Mouse (Mus musculus) cerebellum, adult 9-11 months (tissue): ENCODE results near the gene Lsm12.

Source experiments
- DNase-seq: peaks from one replicate; pipeline ENCODE4 v3.0.0; 2022

Lsm12 gene

DNA sequence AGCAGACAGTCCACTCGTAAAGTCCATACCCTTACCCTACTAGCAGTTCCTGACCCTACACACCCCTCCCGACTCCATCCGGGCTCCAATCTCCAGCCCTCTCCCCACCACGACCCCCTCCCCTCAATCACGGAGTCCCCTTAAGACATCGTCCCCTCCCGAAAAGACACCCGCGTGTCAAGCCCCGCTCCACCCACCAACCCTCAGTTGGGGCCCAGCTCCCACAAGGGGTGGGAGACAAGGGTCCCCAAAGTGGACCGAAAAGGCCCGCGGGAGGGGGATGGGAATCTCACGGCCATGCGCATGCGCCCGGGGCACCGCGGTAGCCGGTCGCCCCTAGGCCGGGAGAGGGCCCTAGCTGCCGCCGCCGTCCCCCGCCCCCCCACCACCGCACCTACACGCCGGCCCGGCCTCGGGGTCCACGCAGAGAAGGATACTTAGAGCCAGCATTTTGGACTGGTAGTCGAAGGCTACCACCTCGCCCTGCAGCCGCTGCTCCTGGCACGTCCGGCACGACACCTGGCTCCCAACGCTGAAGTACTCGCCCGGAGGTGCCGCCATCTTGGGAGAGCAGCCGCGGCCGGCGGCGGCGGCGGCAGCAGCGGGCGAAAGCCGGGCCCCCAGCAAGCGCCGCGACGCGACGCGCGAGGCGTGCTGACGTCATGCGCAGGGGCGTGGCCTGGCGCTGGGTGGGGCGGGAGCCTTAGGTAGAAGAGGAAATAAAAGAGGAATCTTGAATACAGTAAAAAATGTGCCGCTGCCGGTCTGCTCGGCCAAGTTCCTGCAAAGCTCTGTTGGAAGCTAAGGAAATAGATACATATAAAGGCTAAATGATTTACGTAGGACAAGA is at the start of gene Lsm12:
Lsm12 (minus strand) TSS at position 651 of the 850 bp plus-strand sequence.
- DNase-seq = peak; percentile 95

- peak; percentile 99 for DNase-seq
Observed at GRCm38 (mm10) chr11:102230006-102230741, 45.1 kb upstream of the Lsm12 start, which contains the start of gene Hdac5. TSS of gene Hdac5 (minus strand) at chr11:102230166.

DNA sequence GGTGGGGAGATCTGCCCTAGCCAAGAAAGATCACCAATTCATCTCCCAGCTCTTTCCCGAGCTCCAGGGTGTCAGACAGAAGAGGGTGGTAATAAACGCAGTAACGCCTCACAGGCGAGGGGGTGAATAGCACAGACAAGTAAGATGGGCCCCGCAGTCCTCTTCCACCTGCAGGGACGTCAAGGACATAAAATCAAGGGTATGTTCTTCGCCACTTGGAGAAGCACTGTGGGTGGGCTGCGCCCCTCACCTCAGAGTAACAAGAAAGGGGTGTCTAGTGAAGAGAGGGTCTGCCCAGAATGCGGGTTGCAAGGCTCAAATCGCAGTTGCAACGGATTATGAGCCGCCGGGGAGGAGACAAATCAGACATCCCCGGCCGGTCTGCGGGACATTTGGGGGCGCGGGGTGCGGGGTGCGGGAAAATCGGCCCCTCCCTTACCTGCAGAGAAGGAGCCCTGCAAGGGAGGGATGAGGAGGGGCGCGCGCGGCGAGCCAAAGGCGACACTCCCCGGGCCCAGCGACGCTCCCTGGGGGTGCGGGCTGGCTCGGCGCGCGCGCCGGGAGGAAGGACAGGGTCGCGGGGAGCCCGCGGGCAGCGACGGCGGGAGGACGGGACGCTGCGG is 44.3 kb upstream of the Lsm12 start:
- DNase-seq = peak; percentile 71

GRCm38 (mm10) chr11:102228646-102229268 is 43.7 kb upstream of the Lsm12 start:
- DNase-seq = no peak

DNA sequence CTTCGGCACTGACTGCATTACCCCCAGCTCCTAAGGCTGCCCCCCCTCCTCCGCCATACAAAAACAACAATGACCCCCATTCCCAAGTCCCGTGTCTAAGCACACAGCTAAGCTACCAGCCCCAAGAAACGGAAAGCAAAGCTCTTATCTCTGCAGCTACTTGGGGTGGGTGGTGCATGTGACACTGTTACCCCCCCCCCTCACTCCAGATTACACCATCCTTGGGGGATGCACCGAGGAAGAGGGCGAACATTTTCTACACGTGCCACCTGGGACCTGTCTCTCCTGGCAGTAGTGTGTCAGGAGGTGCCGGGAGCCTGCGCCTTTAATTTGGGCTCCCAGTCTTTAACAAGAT is 43.1 kb upstream of the Lsm12 start:
- peak; percentile 37 for DNase-seq

- DNase-seq = peak; percentile 48
Observed at GRCm38 (mm10) chr11:102227270-102228190, 42.4 kb upstream of the Lsm12 start.

DNA sequence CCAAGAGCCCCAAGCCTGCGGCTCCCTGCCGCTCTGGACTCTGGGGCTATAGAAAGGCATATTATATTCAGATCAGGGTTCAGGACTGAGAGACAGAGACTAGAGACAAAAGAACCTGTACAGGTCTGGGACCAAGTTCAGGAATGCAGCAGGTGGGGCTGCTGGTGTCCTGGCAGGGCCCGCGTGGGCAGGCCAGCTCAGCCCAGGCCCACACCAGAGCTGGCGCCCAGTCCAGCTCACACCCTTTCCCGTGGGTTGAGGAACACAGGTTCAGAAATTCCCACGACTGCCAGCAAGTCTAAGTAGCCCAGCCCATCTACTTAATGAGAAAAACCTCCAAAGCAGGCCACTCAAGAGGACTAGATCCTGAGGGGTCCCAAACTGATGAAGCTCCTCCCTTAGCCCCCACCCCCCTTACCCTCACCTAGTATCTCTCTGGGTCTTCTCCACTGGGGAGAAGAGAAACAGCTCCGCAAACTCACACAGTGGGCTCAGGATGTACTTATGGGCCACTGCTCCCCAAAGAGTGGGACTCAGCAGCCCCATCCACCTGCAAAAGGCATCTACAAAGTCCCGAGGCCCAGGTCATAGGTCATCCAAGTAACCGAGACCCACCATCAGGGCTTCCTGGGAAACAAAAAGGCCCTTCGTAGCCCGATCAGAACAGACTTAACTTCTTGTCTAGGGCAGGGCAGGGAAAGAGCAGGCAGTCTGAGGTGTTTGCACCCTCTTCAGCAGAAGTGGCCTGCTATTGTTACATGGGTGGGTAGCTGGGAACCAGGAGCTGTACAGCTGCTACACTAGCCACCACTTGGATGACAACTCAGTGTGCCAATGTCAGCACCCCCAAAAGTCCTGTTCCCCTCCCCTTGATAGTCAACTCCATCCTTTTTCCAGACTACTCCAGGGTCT is 41.2 kb upstream of the Lsm12 start:
- peak; percentile 63 for DNase-seq

DNA sequence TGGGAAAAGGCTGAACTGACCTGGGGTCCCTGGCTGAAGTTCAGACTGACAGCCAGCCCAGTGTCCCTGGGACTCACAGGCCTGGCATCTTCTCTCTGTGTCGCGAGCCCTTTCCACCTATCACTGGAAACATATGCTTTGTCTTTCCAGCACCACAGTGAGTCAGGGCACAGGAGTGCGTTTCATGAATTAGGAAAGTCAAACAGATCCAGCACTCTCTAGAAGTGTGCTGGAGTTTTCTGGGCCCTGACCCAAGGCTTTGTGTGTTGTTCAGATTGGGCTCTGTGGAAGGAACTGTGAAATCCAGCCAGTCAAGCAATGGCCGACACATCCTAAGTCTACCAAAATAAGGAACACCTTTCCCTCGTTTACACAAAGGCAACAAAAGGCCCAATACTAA is 40.1 kb upstream of the Lsm12 start:
- DNase-seq = no peak

DNA sequence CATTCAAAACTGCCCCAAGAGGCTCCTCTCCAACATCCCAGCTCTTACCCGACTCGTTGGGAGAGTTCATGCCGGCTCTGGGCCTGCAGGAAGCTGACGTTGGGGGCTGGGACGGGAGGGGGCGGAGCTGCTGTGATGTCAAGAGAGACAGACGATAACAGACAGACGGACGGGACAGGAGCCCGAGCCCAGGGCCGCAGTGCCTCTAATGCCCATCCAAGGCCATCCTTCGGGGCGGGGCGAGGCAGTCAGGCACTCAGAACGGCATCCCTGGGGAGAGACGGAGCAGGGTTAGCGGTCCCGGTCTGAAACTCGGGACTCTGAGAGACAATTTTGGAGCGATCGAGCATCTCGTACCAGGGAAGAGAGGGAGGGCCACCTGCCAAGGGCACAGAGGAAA is 39.6 kb upstream of the Lsm12 start:
- peak; percentile 65 for DNase-seq

DNA sequence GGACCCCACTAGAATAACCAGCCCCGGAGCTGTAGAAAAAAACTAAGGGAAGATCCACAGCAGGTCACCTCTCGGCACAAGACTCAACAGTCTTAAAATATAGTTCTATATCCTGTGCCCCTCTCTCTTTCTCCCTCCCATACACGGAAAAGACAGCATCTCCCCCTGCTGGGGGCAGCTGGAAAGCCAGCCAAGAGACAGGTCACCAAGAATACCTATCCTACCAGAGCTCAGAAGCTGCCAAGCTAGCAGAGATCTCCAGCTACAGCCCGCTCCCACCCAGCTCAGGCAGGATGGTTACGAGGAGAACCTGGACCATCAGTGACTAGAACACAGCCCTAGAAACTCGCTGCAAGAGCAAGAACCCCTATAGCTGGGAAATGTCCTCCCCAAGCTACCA is 38.1 kb upstream of the Lsm12 start:
- peak; percentile 59 for DNase-seq

GRCm38 (mm10) chr11:102221954-102222351 is 36.9 kb upstream of the Lsm12 start:
- peak; percentile 77 for DNase-seq

GRCm38 (mm10) chr11:102221243-102221953 is 36.3 kb upstream of the Lsm12 start:
- DNase-seq = peak; percentile 43

DNA sequence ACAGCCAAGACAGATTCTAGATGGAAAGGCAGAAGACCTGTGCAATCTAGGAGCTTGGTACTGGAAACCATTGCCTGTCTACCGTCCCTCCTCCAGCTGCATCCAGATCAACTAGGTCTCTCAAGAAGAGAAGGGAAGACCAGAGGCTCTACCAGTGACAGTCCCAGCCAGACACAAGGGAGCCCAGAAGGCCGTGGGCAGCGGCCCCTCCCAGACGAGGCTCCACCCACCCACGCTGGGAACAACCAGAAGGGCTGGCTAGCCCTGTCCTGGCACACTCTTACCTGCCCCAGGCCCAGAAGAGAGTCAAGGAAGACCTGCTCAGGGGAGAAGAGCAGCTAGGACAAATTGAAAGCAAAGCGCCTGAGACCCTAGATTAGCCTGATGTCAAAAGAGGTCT is 35.4 kb upstream of the Lsm12 start:
- peak; percentile 62 for DNase-seq

GRCm38 (mm10) chr11:102219994-102220346 is 34.9 kb upstream of the Lsm12 start:
- peak; percentile 80 for DNase-seq

DNA sequence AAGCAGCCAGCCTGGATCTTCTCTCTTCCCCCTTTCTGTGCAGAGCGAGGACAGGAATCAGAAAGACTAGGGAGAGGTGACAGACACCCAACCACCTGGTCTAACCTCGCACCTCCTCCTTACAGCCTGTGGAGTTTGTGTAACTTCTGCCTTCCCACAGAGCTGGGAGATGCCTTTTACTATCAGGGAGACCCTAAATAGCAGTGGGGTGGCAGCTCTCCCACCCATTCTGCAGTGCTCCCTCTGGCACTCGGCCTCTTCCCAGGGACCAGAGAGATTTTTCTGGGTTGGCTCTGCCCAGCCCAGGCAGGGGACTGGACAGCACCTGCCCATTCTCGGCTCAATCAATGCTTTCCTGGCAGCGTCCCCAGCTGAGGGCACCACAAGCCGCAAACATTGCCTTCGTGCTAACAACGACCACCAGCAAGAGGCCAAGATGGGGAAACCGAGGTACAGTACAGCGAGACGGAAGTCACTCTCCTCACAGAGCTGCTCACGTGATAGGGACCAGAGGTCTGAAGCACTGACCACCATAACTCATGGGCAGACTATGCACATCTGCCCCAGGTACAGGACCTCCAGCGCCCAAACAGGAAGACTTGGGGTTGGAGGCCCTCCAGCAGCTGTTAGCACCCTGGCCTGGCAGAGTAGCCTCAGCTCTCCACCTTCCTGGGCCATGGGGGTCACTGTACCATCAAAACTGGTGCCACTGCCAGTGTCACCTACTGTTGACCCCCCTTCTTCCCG is 34.3 kb upstream of the Lsm12 start:
- peak; percentile 81 for DNase-seq

DNA sequence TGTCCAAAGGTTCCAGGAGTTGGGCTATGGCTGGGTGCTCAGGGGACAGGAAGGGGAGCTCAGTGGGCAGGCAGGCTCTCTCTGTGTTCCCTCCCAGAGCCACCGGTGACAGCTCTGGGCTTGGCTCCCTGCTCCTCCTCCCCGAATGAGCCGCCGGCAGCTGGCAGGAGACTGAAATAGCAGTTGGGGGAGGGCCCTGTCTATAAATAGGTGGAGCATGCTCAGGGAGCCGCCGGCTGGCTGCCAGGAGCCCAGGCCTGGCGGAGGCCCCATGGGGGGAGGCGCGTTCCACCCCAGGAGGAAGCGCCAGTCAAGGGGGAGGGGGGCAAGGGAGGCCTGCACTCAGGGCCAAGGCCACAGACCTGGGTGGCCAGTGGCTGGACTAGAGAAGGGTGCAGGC is 33.7 kb upstream of the Lsm12 start:
- peak; percentile 96 for DNase-seq

- DNase-seq = peak; percentile 58
Observed at GRCm38 (mm10) chr11:102217876-102218430, 32.9 kb upstream of the Lsm12 start.

GRCm38 (mm10) chr11:102217396-102217795 is 32.3 kb upstream of the Lsm12 start:
- peak; percentile 74 for DNase-seq

GRCm38 (mm10) chr11:102216886-102217240 is 31.8 kb upstream of the Lsm12 start:
- DNase-seq = peak; percentile 57
